Comparison of ENCODE assay signal across 8 mouse cellular contexts in the genomic region with DNA sequence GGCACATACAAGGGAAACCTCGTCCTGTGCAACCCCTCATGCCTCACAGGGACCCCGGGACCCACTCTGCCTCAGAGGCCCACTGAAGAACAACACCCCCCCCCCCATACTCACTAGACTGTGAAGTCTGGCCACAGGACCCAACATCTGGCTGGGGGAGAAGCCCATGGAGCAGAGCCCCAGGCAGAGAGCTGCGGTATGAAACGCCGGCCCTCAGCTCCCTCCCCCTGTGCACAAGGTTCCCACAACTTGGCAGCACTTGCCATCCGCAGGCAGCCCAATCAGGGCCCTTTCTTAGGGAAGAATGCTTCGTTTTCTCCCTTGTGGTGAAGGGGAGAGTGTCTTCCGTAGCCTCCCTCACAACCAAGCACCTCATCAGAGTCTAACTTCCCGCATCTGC.
"Had no signal": no experiment of that assay in that cellular context is flagged by ENCODE, and none has a peak within 500 bp of the region (broad histone marks: within the 10 kb centered on the region; RNA-seq: fewer than 3 reads in every experiment).

No protein-coding gene starts in this region.

- H3K9ac ChIP-seq: kidney, embryonic 15.5 days; liver, embryonic 13.5 days; midbrain, embryonic 12.5 days; midbrain, embryonic 15.5 days; neural tube, embryonic 12.5 days; neural tube, embryonic 15.5 days had no signal

- H3K27me3 ChIP-seq: kidney, embryonic 15.5 days; liver, embryonic 13.5 days; midbrain, embryonic 15.5 days; neural tube, embryonic 12.5 days; neural tube, embryonic 15.5 days had no signal

- H3K4me1 ChIP-seq: kidney, embryonic 15.5 days; liver, embryonic 13.5 days; midbrain, embryonic 12.5 days; midbrain, embryonic 15.5 days; neural tube, embryonic 12.5 days; neural tube, embryonic 15.5 days had no signal

- ATAC-seq: intestine, postnatal 0 days; midbrain, embryonic 15.5 days had no signal

- DNase-seq: liver, embryonic 13.5 days; lung, adult 2 months had no signal

- H3K4me2 ChIP-seq: kidney, embryonic 15.5 days; liver, embryonic 13.5 days; midbrain, embryonic 12.5 days; midbrain, embryonic 15.5 days; neural tube, embryonic 12.5 days; neural tube, embryonic 15.5 days had no signal

- H3K36me3 ChIP-seq: kidney, embryonic 15.5 days; liver, embryonic 13.5 days; midbrain, embryonic 12.5 days; midbrain, embryonic 15.5 days; neural tube, embryonic 12.5 days; neural tube, embryonic 15.5 days had no signal

- H3K27ac ChIP-seq: kidney, embryonic 15.5 days; liver, embryonic 13.5 days; midbrain, embryonic 12.5 days; midbrain, embryonic 15.5 days; neural tube, embryonic 12.5 days; neural tube, embryonic 15.5 days had no signal

- H3K4me3 ChIP-seq: kidney, embryonic 15.5 days; liver, embryonic 13.5 days; midbrain, embryonic 12.5 days; midbrain, embryonic 15.5 days; neural tube, embryonic 12.5 days; neural tube, embryonic 15.5 days had no signal

- H3K9me3 ChIP-seq: kidney, embryonic 15.5 days; liver, embryonic 13.5 days; midbrain, embryonic 12.5 days; midbrain, embryonic 15.5 days; neural tube, embryonic 15.5 days had no signal
